Mouse (Mus musculus): ENCODE results near the gene Syt16. TPM values are rescaled to one million over a fixed set of nuclear protein-coding genes. Genes with fewer than 3 reads are reported as not detected.

Syt16 gene
- total RNA-seq, 4 experiments from 2014 or later, result 71.8 to 83.4 (median 74.2) TPM

DNA sequence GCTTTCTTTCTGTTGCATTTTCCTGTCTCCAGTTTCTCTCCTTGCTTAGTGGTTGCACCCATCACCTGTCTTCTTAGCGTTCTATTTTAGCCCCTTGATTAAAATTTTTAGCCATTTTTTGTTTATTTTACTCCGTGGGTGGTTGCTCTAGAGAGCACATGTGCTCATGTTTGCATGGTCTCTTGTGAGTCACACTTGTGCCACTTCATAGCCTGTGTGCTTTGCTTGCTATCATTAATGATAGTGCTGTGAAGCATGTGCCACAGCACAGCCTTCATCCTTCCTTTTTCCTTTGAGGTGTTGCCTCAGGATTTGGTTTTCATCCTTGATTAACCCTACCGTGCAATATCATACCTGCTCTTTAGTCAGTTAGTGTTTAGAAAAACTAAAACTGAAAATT lies 214.7 kb downstream of the Syt16 start:
- no peak for DNase-seq (ENCODE audit: low spot score in 2 of 2)

DNA sequence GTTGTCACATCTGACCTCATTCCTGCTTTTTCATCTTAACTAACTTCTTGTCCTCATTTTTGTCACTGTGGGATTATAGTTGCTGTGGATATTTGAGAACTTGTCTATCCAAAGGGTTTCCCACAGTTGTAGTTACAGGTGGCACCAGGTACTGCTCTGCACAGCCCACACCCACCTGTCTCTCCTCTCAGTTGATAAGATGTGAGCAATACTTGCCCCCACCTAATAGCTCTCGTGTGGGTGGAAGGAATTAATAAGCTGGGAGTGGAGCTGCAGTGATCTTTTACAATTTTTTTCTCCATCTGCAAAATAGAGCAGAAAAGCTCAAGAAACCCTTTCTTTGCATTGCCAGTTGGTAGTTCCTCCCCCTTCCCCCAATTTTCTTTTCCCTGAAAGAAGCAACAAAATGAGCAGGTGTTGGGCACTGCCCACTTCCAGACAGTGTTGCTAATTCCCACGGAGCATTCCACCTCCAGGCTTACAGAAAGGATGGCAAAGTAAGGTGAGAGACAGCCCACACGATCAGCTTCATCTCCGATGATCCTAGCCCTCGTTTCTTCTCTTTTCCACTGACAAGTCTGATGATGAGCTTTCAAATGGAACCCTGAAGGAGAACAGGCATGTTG lies 218.8 kb downstream of the Syt16 start:
- DNase-seq (ENCODE audit: low spot score in 2 of 2), result peak in 1 of 2 experiments; percentile 69

DNA sequence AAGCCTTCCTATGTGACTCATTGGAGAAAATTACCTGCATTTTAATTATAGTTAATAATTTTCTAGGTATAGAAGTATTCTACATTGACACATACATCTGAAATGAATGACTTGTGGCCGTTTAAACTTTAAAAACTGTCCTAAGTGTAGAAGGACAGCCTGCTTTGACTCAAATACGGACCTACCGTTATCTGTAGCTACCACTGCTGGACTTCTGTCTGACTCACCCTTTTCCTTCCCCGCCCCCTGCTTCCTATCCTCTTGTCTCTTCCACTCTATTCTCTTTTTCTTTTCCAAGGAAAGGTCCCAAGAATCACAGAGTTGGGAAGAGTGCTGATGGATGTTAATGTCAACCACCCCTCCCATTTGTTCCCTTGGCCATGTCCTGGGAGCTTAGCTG lies 222.4 kb downstream of the Syt16 start:
- no peak for DNase-seq (ENCODE audit: low spot score in 2 of 2)

GRCm38 (mm10) chr12:74220651-74221050 lies 223.2 kb downstream of the Syt16 start:
- DNase-seq (ENCODE audit: low spot score in 2 of 2), result no peak

GRCm38 (mm10) chr12:74230808-74231207 lies 233.3 kb downstream of the Syt16 start:
- peak in 1 of 2 experiments; percentile 44 for DNase-seq (ENCODE audit: low spot score in 2 of 2)

- no peak for DNase-seq (ENCODE audit: low spot score in 2 of 2)
Observed at GRCm38 (mm10) chr12:74232845-74233244, 235.4 kb downstream of the Syt16 start.

GRCm38 (mm10) chr12:74236191-74236590 lies 238.7 kb downstream of the Syt16 start:
- DNase-seq (ENCODE audit: low spot score in 2 of 2), result no peak

- DNase-seq (ENCODE audit: low spot score in 2 of 2), result peak in 1 of 2 experiments; percentile 70
Observed at GRCm38 (mm10) chr12:74238056-74238455, 240.6 kb downstream of the Syt16 start.

DNA sequence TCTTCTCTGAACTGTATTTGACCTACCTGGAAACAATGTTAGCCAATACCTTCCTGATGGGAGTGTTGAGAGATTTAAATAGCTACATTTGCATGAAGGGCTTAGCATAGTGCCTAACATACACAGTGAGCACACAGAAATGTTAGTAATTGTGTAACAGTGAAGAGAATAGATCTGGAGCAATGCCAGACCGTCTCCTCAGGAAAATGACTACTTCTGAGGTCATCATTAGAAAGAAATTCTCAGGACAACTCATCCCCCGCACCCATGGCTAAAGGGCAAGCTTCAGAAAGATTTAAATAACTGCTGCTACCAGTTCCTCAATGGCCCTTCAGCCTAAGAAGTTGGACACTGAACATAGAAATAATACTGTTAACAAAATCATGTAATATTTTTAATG lies 241.3 kb downstream of the Syt16 start:
- no peak for DNase-seq (ENCODE audit: low spot score in 2 of 2)

DNA sequence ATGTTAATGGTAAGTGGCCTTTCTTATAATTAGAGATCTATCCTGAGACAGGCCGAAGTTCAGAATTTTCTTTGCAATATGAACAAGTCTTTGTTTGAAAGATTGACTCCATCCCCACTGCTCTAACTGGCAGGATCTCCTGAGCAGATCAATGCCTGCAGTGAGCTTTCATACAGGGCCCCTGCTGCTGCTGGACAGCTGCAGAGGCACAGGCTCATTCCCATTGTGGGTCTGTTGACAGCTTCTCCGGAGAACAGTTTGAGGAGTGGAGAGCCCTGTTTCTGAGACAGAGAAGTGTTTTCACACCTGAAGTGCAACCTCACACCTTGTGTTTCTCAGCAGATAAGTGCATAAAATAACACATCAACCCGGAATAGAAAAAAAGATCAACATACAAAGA lies 267.4 kb downstream of the Syt16 start:
- DNase-seq (ENCODE audit: low spot score in 2 of 2), result no peak

GRCm38 (mm10) chr12:74267049-74267448 lies 269.6 kb downstream of the Syt16 start:
- no peak for DNase-seq (ENCODE audit: low spot score in 2 of 2)

DNA sequence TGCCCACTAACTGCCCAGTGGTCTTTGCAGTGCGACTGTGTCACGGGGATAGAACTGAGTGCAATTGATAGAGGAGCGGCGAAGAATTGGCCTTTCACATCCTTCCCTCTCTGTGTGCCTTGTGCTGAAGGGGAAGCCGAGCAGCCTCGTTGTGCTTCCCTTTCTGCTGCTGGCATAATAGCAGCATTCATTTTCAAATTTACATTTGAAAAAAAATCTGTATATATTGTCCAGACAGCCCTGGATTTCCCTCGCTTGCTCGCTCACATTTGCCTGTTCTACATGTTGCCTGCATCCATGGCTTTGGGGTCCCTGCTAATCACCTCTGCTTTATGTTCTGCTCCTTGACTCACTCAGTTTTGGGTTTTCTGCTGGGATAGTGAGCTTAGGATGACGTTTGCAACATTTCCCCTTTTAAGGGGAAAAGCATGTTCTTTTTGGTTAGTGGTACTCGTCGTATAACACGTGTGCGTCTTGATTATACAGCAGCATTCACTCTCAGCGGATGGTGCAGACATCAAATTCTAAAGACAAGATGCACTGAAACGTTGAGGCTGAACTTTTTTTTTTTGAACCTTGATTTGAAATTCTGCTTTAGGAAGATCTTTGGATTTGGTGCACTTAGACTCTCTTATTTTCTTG lies 271.3 kb downstream of the Syt16 start:
- DNase-seq (ENCODE audit: low spot score in 2 of 2), result no peak

- DNase-seq (ENCODE audit: low spot score in 2 of 2), result no peak
Observed at GRCm38 (mm10) chr12:74272545-74272944, 275.1 kb downstream of the Syt16 start.

DNA sequence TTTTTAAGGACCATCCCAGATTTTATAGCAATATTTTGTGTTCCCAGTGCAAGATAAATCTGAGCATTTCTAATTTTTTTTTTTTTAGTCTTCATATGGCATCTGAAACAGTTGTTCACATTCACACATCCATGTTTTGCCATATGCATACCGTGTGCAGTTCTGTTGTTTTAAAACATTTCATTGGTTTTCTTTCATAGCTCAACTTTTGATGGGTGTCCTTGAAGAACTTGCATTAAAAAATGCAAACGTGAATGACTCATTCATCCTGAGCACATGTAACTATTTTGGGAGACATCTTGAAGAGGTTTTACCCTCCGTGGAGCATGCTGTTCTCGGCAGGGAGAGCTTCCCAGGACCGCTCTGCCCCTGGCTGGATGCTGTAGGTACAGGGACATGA lies 279.8 kb downstream of the Syt16 start:
- DNase-seq (ENCODE audit: low spot score in 2 of 2), result no peak

GRCm38 (mm10) chr12:74281403-74281802 lies 283.9 kb downstream of the Syt16 start:
- no peak for DNase-seq (ENCODE audit: low spot score in 2 of 2)

GRCm38 (mm10) chr12:74282846-74283245 lies 285.4 kb downstream of the Syt16 start:
- no peak for DNase-seq (ENCODE audit: low spot score in 2 of 2)

GRCm38 (mm10) chr12:74284020-74284684 lies 286.7 kb downstream of the Syt16 start:
- peak; percentile 89 to 92 for DNase-seq (ENCODE audit: low spot score in 2 of 2)

DNA sequence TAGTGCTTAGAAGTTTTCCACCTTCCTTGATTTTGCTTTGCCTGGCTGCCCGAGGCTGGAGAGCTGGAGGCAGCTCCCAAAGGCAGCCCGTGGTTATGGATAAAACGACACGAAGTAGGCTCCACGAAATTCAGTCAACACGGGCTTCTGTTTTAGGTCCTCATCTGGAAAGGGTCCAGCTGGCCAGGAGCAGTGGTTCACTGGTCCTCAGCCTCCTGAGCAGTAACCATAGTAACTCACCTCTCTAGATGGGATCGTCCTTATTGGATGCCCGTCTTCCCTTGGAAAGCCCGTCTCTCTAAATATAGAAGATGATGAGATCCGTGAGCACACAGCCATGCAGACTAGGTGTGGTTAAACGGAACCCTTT lies 287.2 kb downstream of the Syt16 start:
- DNase-seq (ENCODE audit: low spot score in 2 of 2), result peak in 1 of 2 experiments; percentile 68

- no peak for DNase-seq (ENCODE audit: low spot score in 2 of 2)
Observed at GRCm38 (mm10) chr12:74290983-74291382, 293.5 kb downstream of the Syt16 start.

DNA sequence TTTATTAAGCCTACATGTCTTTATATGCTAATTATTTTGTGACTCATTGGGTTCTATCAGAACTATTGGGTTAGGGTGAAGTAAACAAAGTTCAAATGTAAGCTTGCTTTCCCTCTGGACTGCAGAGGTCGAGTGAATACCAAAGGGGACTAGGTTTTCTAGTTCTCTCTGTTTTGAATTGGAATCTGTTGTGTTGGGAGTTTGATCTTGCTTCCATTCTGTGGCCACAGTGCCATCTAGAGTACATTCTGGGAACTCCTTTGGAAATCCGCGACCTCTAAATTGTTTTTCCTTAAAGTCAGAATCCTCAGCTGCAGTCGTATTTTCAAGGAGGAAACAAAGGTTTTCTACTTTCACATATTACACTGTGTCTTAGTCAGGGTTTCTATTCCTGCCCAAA lies 296.2 kb downstream of the Syt16 start:
- no peak for DNase-seq (ENCODE audit: low spot score in 2 of 2)

DNA sequence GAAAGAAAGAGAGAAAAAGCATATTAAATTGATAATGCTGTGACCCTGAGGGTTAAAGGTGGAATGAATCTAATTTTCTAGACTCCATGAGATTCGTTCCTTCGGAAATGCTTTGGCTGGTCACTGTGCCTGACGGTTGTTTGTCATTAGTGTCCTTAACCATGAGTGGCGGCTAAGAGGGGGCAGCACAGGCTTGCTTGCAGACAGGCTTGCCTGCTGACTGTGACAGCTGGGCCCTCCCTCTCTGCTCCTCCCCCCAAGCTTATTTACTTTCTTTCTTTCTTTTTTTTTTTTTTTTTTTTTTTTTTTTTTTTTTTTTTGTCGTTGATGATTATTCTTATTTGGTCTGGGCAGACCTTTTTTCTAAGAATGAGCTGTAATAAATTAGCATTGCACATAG lies 298.9 kb downstream of the Syt16 start:
- no peak for DNase-seq (ENCODE audit: low spot score in 2 of 2)

- DNase-seq (ENCODE audit: low spot score in 2 of 2), result no peak
Observed at GRCm38 (mm10) chr12:74301559-74301958, 304.1 kb downstream of the Syt16 start.
